Mouse (Mus musculus) lung, adult 18-20 months (tissue): ENCODE data around the gene Agbl4.
A peak's percentile ranks its signal among the peaks of the same experiment; 100 is the strongest.
"Not testable (repeated sequence)": the region's sequence is repeated elsewhere in the genome, so short reads cannot be mapped to it uniquely, and the experiment has no call there.

Experiments used
- DNase-seq, 2 experiments: peaks; one replicate each; pipeline ENCODE4 v3.0.0; 2022; ENCODE audit warnings: mixed read lengths in 2 of 2

Agbl4 gene

GRCm38 (mm10) chr4:110921013-110921412, 523.6 kb downstream of the Agbl4 start:
- DNase-seq = no peak

DNA sequence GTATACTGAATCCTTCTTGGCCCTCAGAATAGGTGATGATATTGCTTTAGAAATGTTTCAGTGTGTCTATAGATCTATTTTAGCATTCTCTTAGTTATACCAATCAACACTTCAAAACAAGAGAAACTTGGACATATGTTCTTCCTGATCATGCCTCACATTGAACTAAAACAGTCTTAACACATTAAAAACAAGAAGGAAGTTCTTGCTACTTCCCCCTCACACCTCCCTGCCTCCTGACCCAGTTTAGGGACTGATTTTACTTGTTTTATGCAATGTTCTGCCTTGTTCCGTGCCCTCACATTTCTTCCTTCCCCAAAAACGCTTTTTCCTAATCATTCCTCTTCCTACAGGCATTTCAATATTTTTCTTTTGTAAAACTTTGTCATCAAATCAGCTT, 604.2 kb downstream of the Agbl4 start:
- no peak for DNase-seq

- no peak for DNase-seq
These were observed 607.4 kb downstream of the Agbl4 start for GRCm38 (mm10) chr4:111004719-111005479.

- no peak for DNase-seq
These were observed 621.9 kb downstream of the Agbl4 start for GRCm38 (mm10) chr4:111019376-111019775.

GRCm38 (mm10) chr4:111067330-111067729, 669.9 kb downstream of the Agbl4 start:
- DNase-seq = no peak

GRCm38 (mm10) chr4:111073738-111074497, 676.5 kb downstream of the Agbl4 start:
- no peak for DNase-seq

- DNase-seq = no peak
These were observed 677.3 kb downstream of the Agbl4 start for GRCm38 (mm10) chr4:111074701-111075154.

DNA sequence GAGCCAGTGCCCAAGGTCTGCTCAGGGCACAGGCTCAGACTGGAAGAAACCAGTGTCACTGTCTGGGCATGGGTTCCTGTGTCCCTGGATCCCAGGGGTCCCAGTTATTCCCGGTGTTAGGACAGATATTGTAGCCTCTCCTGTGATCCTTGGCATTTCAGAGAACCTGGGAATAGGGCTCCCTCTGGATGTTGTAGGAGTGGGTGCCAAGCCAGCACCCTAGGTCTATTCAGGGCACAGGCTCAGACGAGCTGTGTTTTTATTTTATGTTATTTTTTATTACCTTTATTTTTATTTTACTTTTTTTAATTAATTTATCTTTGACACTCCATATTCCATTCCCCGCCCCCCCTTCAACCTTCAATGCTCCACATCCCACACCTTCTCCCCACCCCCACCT, 680.3 kb downstream of the Agbl4 start:
- DNase-seq = no peak

DNA sequence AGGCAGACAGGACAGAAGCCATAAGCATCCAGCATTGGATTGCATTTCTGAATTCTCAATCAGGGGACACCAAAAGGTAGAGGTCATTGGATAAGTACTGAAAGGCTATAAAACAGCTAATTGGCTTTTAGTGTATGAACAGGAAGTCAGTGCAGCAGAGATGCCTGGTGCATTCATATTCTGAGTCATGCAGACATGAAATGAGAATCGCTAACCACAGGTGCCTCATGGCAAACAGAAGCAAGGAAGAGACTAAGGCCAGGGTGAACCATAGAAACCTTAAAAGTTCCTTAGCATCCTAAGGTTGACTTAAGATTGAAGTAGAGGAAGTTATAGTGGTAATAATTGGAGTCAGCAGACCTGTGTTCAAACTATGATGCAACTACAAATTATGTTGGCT, 687.9 kb downstream of the Agbl4 start:
- no peak for DNase-seq

- DNase-seq = no peak
These were observed 739.0 kb downstream of the Agbl4 start for GRCm38 (mm10) chr4:111136217-111137147.

DNA sequence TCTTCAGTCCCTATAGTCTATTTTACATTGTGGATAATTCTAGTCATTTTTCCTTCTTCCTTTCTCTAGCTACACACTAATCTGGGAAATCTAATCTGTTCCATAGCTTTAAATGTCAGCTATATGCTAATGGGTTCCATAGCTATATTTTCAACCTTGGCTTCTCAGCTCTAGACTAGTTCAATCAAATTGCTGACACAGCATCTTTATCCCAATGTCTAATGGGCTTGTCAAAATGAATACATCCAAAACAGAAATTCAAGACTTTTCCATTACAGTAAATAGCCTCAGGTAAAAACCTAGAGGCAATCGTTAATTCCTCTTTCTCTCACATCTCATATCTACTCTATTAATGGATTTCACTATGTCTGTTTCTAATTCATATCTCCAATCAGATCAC, 750.3 kb downstream of the Agbl4 start:
- DNase-seq = no peak

DNA sequence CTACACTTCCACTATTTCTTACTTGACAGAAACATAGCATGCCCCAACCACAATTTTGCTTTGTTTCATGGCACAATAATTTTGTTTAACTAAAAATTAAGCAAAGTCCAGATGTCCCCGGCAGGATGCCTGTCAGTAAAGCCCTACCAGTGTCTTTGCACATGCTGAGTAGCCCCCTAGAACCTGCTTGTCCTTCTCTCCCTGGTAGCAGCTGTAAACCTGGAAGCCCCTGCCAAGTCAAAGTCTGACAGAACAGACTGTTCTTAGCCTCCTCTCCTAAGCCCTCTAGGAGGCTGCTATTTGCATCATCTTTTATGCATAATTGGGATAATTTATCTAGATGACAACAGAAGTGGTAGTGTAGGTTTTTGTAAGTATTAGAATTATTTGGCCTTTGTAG, 758.4 kb downstream of the Agbl4 start:
- DNase-seq = no peak

GRCm38 (mm10) chr4:111181478-111181877, 784.0 kb downstream of the Agbl4 start:
- no peak for DNase-seq

- DNase-seq = peak in 1 of 2 experiments; percentile 0
These were observed 802.6 kb downstream of the Agbl4 start for GRCm38 (mm10) chr4:111200100-111200499.

DNA sequence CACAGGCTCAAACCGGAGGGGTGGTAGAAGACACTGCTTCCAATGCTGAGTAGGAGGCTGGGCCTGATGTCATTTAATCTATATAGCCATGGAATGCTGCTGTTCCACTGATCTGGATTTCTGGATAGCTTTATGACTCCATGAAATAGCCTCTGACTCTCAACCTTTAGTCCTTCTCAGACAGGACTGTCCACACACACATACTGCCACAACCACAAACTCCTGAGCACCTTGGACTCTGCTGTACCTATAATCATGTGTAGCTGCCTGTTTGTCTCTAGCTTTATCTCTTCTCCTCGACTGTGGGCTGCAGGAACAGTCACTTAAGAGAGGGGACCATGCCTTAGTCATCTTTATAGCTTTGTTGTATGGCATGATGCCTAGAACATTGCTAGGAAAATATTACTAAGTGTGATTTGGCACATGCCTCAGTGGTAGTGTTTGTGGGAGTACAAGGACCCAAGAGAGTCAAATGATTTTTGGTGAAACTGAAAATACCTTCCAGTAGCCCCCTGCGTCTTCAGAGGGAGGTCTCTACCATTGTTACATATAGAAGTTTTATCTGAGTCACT, 817.8 kb downstream of the Agbl4 start:
- DNase-seq = no peak

GRCm38 (mm10) chr4:111219030-111219429, 821.6 kb downstream of the Agbl4 start:
- not testable (repeated sequence) for DNase-seq

- DNase-seq = not testable (repeated sequence)
These were observed 822.1 kb downstream of the Agbl4 start for GRCm38 (mm10) chr4:111219543-111219942.

DNA sequence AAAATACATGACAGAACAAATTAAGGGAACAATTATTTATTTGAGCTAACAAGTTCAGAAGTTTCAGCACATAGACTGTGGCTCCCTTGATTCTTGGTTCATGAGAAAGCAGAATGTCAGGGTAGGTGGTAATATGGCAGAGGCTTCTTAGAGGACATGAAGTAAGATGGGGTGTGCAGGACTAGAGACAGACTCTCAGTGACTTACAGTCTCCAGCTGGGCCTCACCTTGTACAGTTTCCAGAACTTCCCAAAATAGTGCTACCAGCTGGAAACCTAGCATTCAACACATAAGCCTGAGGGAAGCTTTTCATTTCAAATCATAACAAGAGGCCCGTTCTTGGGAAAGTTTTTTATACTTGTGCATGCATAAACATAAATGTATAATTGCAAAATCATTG, 836.4 kb downstream of the Agbl4 start:
- DNase-seq = no peak

DNA sequence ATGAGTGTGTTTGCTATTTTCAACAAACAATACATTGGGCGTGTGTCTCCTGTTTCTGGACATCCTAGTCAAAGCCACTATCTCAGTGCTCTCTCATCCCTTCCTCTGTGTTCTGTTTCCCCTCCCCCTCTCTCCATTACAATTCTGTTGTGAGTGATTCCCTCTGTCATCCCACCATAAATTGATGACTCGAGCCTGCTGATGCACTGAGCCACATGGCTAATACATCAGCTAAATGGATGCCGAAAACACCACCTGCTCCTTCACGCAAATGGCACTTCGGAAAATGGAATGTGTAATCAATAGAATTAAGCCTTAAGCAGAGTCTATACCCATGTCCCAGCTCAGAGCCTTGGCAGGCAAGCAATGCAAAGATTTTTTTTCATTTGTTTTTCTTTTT, 854.5 kb downstream of the Agbl4 start:
- DNase-seq = no peak

DNA sequence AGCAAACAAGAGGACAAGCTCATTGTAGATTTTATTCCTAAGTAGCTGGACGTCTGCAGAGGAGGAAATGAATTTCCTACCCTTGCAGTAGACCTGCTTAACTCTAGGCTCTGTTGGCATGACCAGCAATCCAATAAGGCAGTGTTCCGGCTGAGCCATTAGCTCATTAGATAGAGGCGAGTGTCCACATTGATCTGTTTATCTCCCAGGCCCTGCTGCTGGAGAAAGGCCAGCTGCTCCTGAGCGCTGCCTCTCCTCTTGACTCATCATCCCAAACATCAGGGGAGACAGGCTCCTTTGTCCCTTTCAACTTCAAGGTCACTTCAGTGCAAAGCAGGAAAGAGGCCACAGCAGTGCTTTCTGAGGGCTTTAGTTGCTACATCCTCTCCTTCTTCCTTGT, 858.0 kb downstream of the Agbl4 start:
- no peak for DNase-seq

GRCm38 (mm10) chr4:111256931-111257330, 859.5 kb downstream of the Agbl4 start:
- no peak for DNase-seq

GRCm38 (mm10) chr4:111280936-111281335, 883.5 kb downstream of the Agbl4 start:
- no peak for DNase-seq

DNA sequence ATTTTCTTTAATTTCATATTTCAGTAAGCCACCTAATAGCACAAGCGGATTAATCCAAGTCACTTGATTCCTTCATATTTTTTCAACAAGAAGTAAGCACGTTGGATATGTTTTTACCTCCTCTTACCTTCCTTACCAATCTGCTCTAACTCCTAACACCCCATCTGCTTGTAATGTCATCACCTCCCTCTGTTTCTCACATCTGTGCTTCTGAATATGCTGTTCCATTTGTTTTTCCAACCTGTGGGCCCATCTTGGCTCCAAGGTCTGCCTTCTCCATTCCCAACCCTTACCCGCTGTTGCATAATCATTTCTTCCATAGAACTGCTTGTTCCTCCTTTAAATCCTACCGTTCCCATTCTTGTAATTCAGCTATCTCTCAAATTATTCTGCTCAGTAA, 884.4 kb downstream of the Agbl4 start:
- no peak for DNase-seq
